Mouse (Mus musculus) cerebral cortex, adult 2 months (tissue): Measurements from ENCODE around the gene Wfdc6b.

Experiments used
- WGBS: fragments of 180-500 bp; shearing (Covaris S2); methylation state at CpG from one replicate; pipeline ENCODE4 v1.1.7; 2018; 5-methylcytosine and 5-hydroxymethylcytosine counted together

Wfdc6b gene

DNA sequence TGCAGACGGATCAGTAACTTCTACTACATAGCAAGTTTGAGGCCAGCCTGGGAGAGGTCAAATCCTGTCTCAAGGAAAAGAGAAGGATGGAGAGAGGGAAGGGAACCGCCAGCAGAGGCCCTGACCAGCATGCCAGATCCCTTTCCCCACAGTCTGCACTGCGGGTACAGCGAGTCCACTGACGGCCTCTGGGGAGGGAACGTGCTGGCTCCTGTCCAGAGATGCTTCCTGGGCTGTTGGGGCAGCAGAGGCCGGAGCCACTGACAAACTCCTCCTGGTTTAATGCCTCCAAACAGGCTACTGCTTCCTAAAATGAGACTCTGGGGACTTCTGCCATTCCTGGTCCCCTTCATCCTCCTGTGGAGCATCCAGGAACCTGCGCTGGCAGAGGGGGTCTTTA, at the start of gene Wfdc6b, which contains the start of gene Wfdc8:
Gene Wfdc6b, plus strand, starts transcription at position 52 of the 400 bp plus-strand sequence.
Gene Wfdc8, minus strand, starts transcription at position 156 of the 400 bp plus-strand sequence.
- WGBS = 64% methylated on average over 8 of the region's 8 CpGs

DNA sequence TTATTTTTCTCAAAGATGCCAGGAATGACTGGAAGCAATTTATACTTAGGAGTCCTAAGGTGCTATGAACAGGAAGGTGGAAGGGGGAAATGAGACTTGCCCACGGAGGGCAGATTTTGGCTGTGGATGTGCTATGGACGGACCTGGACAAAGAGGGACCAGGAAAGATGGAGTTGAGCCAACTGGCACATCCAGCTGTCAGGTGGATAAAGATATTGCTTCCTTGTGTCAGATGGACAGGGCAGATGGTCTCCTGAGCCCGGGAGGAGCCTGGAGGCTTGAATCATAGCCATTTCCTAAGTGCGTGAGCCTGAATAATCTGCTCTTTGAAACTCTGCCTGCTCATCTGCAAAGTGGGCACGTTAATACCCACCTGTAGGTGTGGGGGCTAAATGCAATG, 49.0 kb upstream of the Wfdc6b start:
- WGBS = 39% methylated on average over 5 of the region's 5 CpGs

DNA sequence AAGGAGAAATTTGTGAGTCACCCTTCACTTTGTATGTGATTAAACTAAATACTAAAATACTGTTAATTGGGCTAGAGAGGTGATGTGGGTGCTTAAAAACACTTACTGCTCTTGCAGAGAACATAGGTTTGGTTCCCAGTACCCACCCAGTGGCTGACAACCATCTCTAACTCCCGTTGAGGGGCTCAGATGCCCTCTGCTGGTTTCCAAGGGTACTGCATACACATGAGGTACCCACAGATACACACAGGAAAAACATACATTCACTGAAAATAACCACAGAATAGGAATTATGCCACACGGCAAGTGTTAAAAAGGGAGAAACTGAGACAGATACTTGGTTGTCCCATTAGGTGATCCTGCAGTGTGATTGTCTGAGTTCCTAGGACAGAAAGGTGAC, 46.3 kb upstream of the Wfdc6b start:
- 84% methylated on average over 2 of the region's 2 CpGs for WGBS

DNA sequence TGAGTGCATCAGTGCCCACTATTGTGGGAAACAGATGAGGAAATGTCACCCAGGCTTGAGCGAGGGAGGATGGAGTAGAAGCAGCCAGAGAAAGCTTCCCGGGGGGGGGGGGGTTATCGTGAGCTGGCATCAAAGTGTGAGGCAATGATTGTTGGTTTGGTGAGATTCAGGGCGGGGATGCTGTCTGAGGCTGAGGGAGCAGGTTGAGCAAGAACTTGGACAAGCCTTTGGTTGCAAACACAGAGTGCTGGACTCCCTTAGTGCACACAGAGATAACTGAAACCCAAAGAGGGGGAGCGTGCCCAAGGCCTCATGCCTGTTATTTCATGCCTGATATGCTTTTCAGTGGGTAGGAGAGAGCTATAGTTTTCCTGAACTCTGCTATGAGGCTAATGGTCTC, 45.9 kb upstream of the Wfdc6b start:
- 92% methylated on average over 5 of the region's 5 CpGs for WGBS

- 93% methylated on average over 6 of the region's 6 CpGs for WGBS
These were observed 40.0 kb upstream of the Wfdc6b start, which contains the start of gene Spint3 for GRCm38 (mm10) chr2:164573359-164573758. Gene Spint3, minus strand, starts transcription at chr2:164573459.

- 59% methylated on average over 13 of the region's 13 CpGs for WGBS
These were observed 28.1 kb upstream of the Wfdc6b start, which contains the start of gene Wfdc6a for GRCm38 (mm10) chr2:164585025-164585725. Gene Wfdc6a, minus strand, starts transcription at chr2:164585447.

DNA sequence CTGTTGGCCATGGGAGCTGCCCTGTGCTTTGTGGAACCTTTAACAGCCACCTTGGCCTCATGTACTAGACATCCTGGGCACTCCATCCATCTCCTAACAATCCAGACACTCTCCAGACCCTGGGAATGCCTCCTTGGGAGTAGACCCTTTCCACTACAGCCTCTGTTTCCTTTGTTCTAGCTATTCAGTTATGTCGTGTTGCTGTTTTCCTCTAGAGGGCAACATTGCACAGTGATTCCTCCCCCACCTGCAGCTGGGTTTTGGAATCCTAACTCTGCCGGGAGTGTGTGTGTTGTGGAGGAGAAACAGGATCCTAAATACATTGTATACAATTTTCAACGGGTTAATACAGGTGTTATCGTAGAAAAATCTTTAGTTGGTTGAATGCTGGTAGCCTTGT, 21.3 kb upstream of the Wfdc6b start:
- 7% methylated on average over 4 of the region's 4 CpGs for WGBS

DNA sequence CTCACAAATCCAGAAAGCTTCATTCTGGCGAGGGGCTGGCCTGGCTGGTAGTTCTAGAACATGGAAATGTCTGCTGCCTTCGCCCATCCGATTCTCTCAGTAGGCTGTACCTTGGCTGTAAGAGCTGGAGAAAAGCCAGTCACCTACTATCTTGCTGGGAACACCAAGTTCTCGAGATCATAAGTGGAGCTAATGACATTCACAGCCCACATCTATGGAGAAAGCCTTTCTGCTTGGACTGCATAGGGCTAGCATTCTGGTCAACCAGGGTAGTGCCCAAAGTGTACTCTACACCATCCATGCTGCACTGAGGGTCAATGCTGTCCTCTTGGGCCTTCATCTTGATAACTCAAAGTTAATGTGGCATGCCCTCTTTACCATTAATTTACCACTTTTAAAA, 19.8 kb upstream of the Wfdc6b start, which contains the start of gene Eppin:
Gene Eppin, minus strand, starts transcription at position 101 of the 400 bp plus-strand sequence.
- WGBS = 79% methylated on average over 4 of the region's 4 CpGs

- 66% methylated on average over 3 of the region's 3 CpGs for WGBS
These were observed 13.1 kb upstream of the Wfdc6b start for GRCm38 (mm10) chr2:164600179-164600578.

DNA sequence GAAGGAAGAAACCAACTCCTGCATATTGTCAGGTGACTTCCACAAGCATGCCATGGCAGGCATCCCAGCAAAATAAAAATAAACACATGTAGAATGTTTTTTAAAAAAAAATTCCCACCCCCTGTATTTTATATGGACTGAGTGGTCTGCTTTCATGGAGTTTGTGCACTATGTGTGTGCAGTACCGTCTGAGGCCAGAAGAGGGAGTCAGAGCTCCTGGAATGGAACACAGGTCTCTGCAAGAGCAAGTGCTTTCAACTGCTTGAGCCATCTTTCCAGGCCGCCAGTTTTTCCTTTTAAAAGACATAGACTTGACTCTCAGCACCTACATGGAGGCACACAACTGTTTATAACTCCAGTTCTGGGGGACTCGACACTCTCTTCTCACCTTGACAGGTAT, 9.8 kb upstream of the Wfdc6b start:
- whole genome bisulfite sequencing = 86% methylated on average over 3 of the region's 3 CpGs

GRCm38 (mm10) chr2:164604411-164604810, 8.9 kb upstream of the Wfdc6b start:
- 59% methylated on average over 8 of the region's 8 CpGs for WGBS

- WGBS = 79% methylated on average over 6 of the region's 6 CpGs
These were observed 4.5 kb upstream of the Wfdc6b start for GRCm38 (mm10) chr2:164608781-164609180.

DNA sequence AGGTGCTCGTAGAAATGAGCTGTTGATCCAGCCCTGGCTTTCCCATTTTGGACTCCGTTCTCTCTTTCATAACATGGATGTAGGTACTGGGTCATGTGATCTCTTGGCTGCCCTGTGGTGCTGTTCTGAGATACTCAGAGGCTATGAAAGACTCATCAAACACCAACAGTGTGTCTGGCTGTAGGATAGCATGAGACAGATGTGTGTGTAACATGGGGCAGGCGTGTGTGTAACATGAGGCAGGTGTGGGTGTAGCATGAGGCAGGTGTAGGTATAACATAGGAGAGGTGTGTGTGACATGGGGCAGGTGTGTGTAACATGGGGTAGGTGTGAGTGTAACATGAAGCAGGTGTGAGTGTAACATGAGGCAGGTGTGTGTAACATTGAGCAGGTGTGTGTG, 2.1 kb downstream of the Wfdc6b start:
- WGBS = 96% methylated on average over 3 of the region's 3 CpGs

DNA sequence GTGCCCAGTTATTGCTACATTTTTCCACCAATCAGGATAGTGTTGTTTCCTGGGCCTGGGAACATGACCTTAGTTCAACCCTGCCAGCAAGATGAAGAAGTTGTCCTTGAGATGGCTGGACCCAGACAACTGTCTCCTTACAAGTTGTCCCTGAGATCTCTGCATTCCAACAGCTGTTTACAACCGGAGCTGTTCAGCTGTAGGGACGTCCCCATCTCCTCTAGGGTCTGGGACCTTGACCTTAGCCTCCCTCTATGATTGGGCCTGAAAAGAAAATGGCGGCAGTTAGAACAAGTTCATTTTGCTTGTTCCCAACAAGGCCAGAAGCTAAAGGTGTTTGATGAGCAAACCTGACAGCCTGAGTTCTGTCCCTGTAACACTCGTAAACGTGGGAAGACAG, 5.7 kb downstream of the Wfdc6b start:
- WGBS = 86% methylated on average over 5 of the region's 5 CpGs

GRCm38 (mm10) chr2:164621775-164622174, 8.5 kb downstream of the Wfdc6b start:
- WGBS = 90% methylated on average over 4 of the region's 4 CpGs

DNA sequence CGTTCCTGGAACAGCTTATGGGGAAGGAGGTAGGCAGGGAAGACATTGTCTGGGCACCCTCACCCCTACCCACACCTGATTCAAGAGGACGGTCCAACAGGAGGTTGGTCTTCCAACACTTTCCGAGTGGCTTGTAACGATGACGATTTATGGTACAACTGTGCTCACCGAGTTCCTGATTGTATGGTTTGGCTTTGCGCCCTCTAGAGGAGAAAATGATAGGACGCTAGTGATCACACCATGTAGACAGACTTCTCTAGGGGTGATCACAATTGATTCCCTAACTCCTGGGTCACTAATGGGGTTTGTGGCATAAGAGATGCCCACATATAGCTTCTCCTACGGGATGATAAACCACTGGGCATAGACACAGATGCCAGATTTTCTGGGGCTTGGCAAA, 21.9 kb downstream of the Wfdc6b start:
- 83% methylated on average over 9 of the region's 9 CpGs for WGBS

GRCm38 (mm10) chr2:164638696-164639095, 25.4 kb downstream of the Wfdc6b start, which contains the start of gene Wfdc16:
Gene Wfdc16, minus strand, starts transcription at chr2:164638796.
- 88% methylated on average over 3 of the region's 3 CpGs for WGBS

GRCm38 (mm10) chr2:164641129-164641528, 27.8 kb downstream of the Wfdc6b start:
- WGBS = 59% methylated on average over 7 of the region's 7 CpGs

DNA sequence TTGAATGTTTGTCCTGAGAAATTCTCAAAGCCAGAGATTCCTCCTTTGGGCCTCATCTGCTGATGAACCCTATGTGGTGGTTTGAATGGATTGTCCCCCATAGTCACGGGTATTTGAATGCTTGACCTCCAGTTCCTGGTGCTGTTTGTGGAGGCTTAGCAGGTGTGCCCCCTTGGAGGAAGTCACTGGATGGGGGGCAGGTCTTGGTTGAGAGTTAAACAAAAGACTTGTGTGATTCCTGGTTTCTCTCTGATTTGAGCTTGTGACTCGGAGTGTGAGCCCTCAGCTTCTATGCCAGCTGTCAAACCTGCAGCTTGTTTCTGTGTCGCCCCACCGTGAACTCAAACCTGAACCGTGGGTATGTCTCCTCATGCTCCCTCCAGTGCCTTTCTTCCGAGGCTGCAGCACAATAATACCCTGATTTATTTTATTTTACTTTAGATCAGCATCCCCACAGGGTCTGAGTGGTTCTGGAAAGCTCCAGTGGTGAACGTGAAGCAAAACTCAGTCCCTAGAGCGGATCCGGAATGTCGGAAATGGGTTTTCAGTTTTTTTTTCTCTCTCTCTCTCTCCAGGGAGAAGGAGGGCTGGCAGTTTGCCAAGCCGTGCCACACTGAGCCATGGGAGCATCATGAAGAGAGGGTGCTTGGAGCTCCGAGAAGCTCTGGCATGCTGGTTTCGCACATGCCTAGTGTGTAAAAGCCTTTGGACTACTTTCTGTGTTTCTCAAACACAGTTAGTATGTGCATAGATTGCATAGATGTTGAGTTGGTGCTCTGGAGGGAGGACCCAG, 28.8 kb downstream of the Wfdc6b start:
- 59% methylated on average over 13 of the region's 13 CpGs for WGBS

DNA sequence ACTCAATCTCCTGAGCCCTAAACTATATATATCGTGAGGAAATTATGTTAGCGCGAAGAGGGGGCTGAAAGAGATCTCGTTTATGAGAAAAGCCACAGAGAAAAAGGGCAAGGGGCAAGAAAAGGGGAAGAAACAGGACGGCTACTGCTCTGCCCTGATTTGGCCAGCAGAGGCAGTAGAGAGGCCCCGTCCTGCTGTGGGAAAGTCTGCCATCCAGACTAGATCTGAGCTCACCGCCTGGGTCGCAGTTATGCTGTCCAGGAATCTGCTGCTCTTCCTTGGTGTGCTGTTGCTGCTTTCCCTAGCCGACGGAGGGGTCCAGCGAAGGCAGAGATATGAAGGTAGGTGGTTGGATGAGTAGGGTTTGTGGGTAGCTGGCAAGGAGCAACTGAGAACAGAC, 42.5 kb downstream of the Wfdc6b start, which contains the start of gene Wfdc10:
Gene Wfdc10, plus strand, starts transcription at position 189 of the 400 bp plus-strand sequence.
- 20% methylated on average over 11 of the region's 11 CpGs for WGBS

DNA sequence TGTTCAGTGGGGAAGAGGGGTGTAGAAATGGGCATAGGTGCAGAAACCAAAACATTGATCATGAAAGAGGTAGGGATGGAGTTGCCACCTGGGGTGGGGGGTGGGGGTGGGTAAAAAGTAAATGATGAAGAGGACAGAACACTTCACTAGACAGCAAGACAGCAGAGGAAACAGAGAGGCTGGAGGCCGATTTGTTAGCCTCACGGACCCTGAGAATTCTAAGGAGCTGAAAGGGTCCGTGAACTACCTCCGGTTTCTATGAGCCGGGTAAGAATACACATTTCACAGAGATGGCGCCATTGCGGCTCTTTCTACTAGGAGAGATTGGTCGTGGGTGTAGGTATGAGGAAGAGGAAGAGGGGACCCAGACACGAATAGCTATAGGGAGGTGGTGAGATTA, 43.2 kb downstream of the Wfdc6b start, which contains the start of gene Wfdc9:
Gene Wfdc9, minus strand, starts transcription at position 101 of the 400 bp plus-strand sequence.
- 82% methylated on average over 9 of the region's 9 CpGs for WGBS

- 87% methylated on average over 7 of the region's 7 CpGs for WGBS
These were observed 51.5 kb downstream of the Wfdc6b start for GRCm38 (mm10) chr2:164664851-164665250.
